Mouse (Mus musculus) thymus, adult 18-20 months (tissue): ENCODE measurements around the gene Nek6.

Experiments used
- DNase-seq, 2 experiments: peaks; one replicate each; pipeline ENCODE4 v3.0.0; 2022; ENCODE audit warnings: mixed read lengths in 2 of 2

Gene Nek6

GRCm38 (mm10) chr2:38541101-38541500 is 29.7 kb downstream of the Nek6 start:
- DNase-seq, result no peak

- DNase-seq, result no peak
Measured at GRCm38 (mm10) chr2:38541570-38541969, 30.1 kb downstream of the Nek6 start.

GRCm38 (mm10) chr2:38542366-38542765 is 30.9 kb downstream of the Nek6 start:
- no peak for DNase-seq

- no peak for DNase-seq
Measured at GRCm38 (mm10) chr2:38543158-38543557, 31.7 kb downstream of the Nek6 start.

- DNase-seq, result no peak
Measured at GRCm38 (mm10) chr2:38544341-38544740, 32.9 kb downstream of the Nek6 start.

GRCm38 (mm10) chr2:38544982-38545381 is 33.5 kb downstream of the Nek6 start:
- no peak for DNase-seq

GRCm38 (mm10) chr2:38545706-38546105 is 34.3 kb downstream of the Nek6 start:
- DNase-seq, result no peak

- DNase-seq, result no peak
Measured at GRCm38 (mm10) chr2:38546222-38546621, 34.8 kb downstream of the Nek6 start.

- no peak for DNase-seq
Measured at GRCm38 (mm10) chr2:38546748-38547147, 35.3 kb downstream of the Nek6 start.

- no peak for DNase-seq
Measured at GRCm38 (mm10) chr2:38547793-38548517, 36.5 kb downstream of the Nek6 start.

- no peak for DNase-seq
Measured at GRCm38 (mm10) chr2:38552004-38552443, 40.6 kb downstream of the Nek6 start.

GRCm38 (mm10) chr2:38554226-38554995 is 43.0 kb downstream of the Nek6 start:
- no peak for DNase-seq

- no peak for DNase-seq
Measured at GRCm38 (mm10) chr2:38555659-38556058, 44.2 kb downstream of the Nek6 start.

- DNase-seq, result no peak
Measured at GRCm38 (mm10) chr2:38556721-38557120, 45.3 kb downstream of the Nek6 start.

GRCm38 (mm10) chr2:38560296-38561227 is 49.1 kb downstream of the Nek6 start:
- no peak for DNase-seq

- no peak for DNase-seq
Measured at GRCm38 (mm10) chr2:38562596-38562995, 51.2 kb downstream of the Nek6 start.

- DNase-seq, result no peak
Measured at GRCm38 (mm10) chr2:38571971-38572601, 60.6 kb downstream of the Nek6 start.

- DNase-seq, result no peak
Measured at GRCm38 (mm10) chr2:38574697-38575096, 63.3 kb downstream of the Nek6 start.

GRCm38 (mm10) chr2:38578602-38579521 is 67.4 kb downstream of the Nek6 start:
- no peak for DNase-seq

- DNase-seq, result no peak
Measured at GRCm38 (mm10) chr2:38579528-38579927, 68.1 kb downstream of the Nek6 start.

GRCm38 (mm10) chr2:38583982-38584381 is 72.5 kb downstream of the Nek6 start:
- no peak for DNase-seq
